Mouse (Mus musculus) heart, embryonic 10.5 days (tissue): ENCODE measurements around the gene Ugt1a5. TPM values are rescaled to one million over a fixed set of nuclear protein-coding genes. Genes with fewer than 3 reads are reported as not detected.
A peak's percentile ranks its signal among the peaks of the same experiment; 100 is the strongest.

ENCODE experiments used
- DNase-seq: peaks from one replicate; pipeline ENCODE4 v3.0.0-alpha.2; 2017; ENCODE audit warnings: low spot score
- H3K27ac ChIP-seq: fragments of 300-500 bp; sonication (generic); 2 replicates; pipeline ENCODE4 v1.5.1; 2016; ENCODE audit warnings: mild to moderate bottlenecking
- H3K27me3 ChIP-seq: fragments of 300-500 bp; sonication (generic); 2 replicates; pipeline ENCODE4 v1.6.1; 2016; ENCODE audit warnings: mild to moderate bottlenecking; ENCODE audit not compliant: poor library complexity, insufficient read depth, severe bottlenecking
- H3K36me3 ChIP-seq: fragments of 300-500 bp; sonication (generic); 2 replicates; pipeline ENCODE4 v1.6.1; 2016; ENCODE audit warnings: mild to moderate bottlenecking, moderate library complexity
- H3K4me1 ChIP-seq: fragments of 300-500 bp; sonication (generic); 2 replicates; pipeline ENCODE4 v1.6.1; 2016; ENCODE audit warnings: mild to moderate bottlenecking
- H3K4me3 ChIP-seq: fragments of 300-500 bp; sonication (generic); 2 replicates; pipeline ENCODE4 v1.5.1; 2016; ENCODE audit warnings: mild to moderate bottlenecking, moderate library complexity
- H3K9me3 ChIP-seq: fragments of 300-500 bp; sonication (generic); 2 replicates; pipeline ENCODE4 v1.6.1; 2016; ENCODE audit warnings: mild to moderate bottlenecking, moderate library complexity
- WGBS: fragments of 180-500 bp; shearing (Covaris S2); methylation state at CpG from one replicate; pipeline ENCODE4 v1.1.7; 2016; 5-methylcytosine and 5-hydroxymethylcytosine counted together
- polyA plus RNA-seq: library from polyadenylated mRNA; unstranded; fragments of >200 nt; fragmentation: Nextera tagmentation; extraction: Ambion mirVana; gene quantifications from 2 replicates; pipeline ENCODE4 v1.2.1, GENCODE M21; 2016

Ugt1a5 gene
- polyA plus RNA-seq, 1 experiment from 2014 or later = not detected

DNA sequence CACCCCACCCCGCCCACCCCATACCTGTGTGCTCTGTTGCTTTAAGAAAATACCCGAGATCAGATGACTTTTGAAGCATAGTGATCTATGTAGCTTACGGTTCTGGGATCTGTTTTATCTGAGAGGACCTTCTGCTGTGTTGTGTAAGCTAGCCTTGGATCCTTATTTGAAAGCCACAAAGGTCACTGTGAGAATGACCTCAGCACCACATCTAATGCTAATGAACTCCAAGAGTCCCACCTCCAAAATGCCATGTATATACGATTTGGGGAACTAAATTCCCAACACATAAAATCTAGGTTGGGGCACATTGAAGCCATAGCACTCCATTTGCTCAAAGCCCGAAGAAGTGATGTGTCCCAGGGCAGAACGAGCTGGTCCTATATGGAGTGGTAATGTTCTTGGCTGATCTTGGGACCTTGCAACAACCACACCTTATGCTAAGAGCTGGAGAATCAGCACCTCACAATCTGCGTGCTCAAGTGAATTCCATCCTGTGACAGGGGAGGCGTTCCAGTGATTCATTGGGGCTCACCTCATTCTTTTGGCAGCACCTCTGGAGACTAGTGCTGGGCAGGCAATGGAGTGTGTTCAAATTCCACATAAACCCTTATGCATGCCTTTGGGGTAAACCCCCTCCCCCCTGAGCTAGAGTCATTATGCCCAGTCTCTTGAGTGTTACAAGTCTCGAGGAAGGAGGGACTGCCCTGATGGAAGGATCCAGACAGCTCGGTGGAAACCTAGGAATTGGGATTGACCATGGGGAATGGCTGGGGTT lies 91.3 kb downstream of the Ugt1a5 start:
- Histone ChIP-seq H3K27ac (no peak overlapping the region), H3K4me3 (no peak overlapping the region), H3K36me3 (peaks cover 25% of the 10 kb centered on the region), H3K9me3 (peaks cover 77% of the 10 kb centered on the region), H3K27me3 (no peaks in the 10 kb centered on the region), H3K4me1 (peaks cover 14% of the 10 kb centered on the region)
- no peak for DNase-seq
- 75% methylated on average over 10 of the region's 10 CpGs for WGBS

DNA sequence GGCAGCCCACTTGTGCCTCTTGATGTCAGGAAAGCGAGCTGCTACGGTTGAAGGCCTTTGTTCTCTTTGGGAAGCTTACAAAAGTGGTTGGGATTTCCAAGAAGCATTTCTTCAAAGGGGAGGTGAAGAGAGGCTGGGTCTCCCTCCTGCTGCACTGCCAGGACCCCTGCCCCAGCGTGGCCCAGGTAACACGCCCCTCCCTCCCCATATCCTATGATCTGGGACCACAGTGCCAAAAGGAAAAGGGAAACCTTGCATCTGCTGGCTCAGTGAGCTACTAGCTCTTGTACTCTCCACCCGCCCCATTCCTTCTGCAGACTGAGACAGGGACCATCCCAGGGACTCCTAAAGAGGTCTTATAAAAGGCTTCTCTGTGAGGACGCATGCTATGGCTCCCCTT lies 91.9 kb downstream of the Ugt1a5 start:
- H3K4me3 ChIP-seq = no peak overlapping the region
- peaks cover 71% of the 10 kb centered on the region for H3K9me3 ChIP-seq
- DNase-seq = no peak
- no peak overlapping the region for H3K27ac ChIP-seq
- H3K4me1 ChIP-seq = peaks cover 14% of the 10 kb centered on the region
- H3K27me3 ChIP-seq = no peaks in the 10 kb centered on the region
- 77% methylated on average over 6 of the region's 6 CpGs for WGBS
- peaks cover 31% of the 10 kb centered on the region for H3K36me3 ChIP-seq

- WGBS = 71% methylated on average over 6 of the region's 6 CpGs
- Histone ChIP-seq H3K36me3 (peaks cover 38% of the 10 kb centered on the region), H3K4me3 (no peak overlapping the region), H3K27me3 (no peaks in the 10 kb centered on the region), H3K9me3 (peaks cover 64% of the 10 kb centered on the region), H3K27ac (no peak overlapping the region), H3K4me1 (peaks cover 14% of the 10 kb centered on the region)
- no peak for DNase-seq
These were observed 92.5 kb downstream of the Ugt1a5 start for GRCm38 (mm10) chr1:88258361-88258760.

DNA sequence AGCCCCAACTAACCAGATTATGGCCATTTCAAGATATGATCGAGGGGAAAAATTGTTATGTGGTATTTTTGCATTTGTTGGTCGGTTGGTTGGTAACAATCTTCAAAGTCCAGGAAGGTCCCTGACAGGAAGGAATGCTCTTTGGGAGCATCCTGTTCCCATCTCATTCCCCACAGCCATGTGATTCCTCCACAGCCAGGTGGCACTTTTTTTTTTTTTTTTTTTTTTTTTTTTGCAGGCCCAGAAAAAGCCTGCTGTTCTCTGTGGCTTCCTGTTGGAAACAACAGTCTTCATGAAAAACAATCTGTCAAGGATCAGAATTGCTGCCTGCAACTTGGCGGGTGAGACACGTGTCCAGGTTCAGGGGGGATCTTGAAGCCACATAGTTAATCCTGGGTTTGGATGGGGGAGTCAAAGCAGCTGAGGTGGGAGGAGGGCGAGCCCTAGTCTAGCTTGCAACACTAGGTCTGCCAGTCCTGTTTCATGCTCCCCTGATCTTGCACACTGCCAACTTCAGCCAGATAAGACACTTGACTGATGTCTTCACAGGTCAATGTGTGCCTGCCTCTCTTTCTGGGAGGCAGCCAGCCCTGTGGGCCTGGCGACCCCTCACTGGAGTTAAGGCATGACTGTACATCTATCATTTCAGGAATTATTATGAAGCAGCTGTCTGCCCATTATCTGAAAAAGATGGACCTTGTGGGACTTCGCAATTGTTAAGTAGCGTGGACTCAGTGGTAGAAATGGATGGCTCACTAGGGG lies 93.2 kb downstream of the Ugt1a5 start:
- H3K4me1 ChIP-seq = peaks cover 14% of the 10 kb centered on the region
- H3K4me3 ChIP-seq = no peak overlapping the region
- H3K9me3 ChIP-seq = peaks cover 61% of the 10 kb centered on the region

DNA sequence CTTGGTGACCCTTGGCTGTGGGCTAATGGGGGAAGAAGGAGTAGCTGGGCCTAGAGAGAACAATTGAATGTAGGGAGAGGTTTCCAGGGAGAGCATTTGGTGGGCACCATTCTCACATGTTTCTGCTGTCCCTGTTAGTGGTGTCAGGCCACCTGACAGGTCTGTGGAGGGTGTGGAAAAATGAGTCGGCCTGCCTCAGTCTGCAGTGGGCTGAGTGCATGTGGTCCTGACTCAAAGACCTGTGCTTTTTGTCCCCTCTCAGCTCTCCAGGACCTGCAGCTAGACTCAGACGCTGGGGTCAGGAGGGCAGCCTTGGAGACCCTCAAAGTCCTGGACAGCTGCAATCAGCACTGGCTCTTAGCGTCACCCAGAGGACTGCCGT lies 93.8 kb downstream of the Ugt1a5 start:
- Histone ChIP-seq H3K9me3 (peaks cover 57% of the 10 kb centered on the region), H3K27me3 (no peaks in the 10 kb centered on the region), H3K4me3 (no peak overlapping the region), H3K36me3 (peaks cover 50% of the 10 kb centered on the region), H3K4me1 (peaks cover 14% of the 10 kb centered on the region), H3K27ac (no peak overlapping the region)
- 74% methylated on average over 4 of the region's 4 CpGs for WGBS
- DNase-seq = no peak

More for the DNA sequence above, 93.2 kb downstream of the Ugt1a5 start:
- Histone ChIP-seq H3K27me3 (no peaks in the 10 kb centered on the region), H3K27ac (no peak overlapping the region), H3K36me3 (peaks cover 45% of the 10 kb centered on the region)
- DNase-seq = no peak
- WGBS = 70% methylated on average over 8 of the region's 8 CpGs

DNA sequence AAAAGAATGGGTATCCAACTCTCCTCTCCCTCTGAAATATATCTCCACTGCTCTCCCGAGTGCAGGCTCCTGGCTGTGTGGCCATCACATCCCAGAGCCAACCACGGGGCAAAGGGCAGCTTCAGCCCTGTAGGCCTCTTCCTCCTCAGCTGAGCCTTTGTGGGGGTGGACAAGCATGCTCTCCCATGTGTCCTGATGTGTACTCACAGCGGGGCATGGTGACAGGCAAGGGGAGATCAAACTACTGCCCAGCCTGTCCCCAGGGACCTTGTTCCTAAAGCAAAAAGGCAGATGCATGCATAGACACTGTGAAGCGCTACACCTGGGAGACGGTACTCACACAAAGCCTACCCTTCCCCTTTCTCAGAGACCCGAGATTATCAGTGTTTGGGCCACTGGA lies 94.3 kb downstream of the Ugt1a5 start:
- H3K27me3 ChIP-seq = no peaks in the 10 kb centered on the region
- WGBS = 76% methylated on average over 6 of the region's 6 CpGs
- H3K36me3 ChIP-seq = peaks cover 55% of the 10 kb centered on the region
- H3K27ac ChIP-seq = no peak overlapping the region
- no peak overlapping the region for H3K4me3 ChIP-seq
- H3K4me1 ChIP-seq = peaks cover 18% of the 10 kb centered on the region
- H3K9me3 ChIP-seq = peaks cover 57% of the 10 kb centered on the region
- DNase-seq = no peak

GRCm38 (mm10) chr1:88260604-88261377 lies 95.0 kb downstream of the Ugt1a5 start:
- Histone ChIP-seq H3K36me3 (peaks cover 62% of the 10 kb centered on the region), H3K4me1 (peaks cover 19% of the 10 kb centered on the region), H3K9me3 (peaks cover 51% of the 10 kb centered on the region), H3K4me3 (no peak overlapping the region), H3K27me3 (no peaks in the 10 kb centered on the region), H3K27ac (no peak overlapping the region)
- 83% methylated on average over 10 of the region's 10 CpGs for WGBS
- no peak for DNase-seq

- H3K27me3 ChIP-seq = no peaks in the 10 kb centered on the region
- no peak for DNase-seq
- no peak overlapping the region for H3K27ac ChIP-seq
- peaks cover 71% of the 10 kb centered on the region for H3K36me3 ChIP-seq
- H3K9me3 ChIP-seq = peaks cover 41% of the 10 kb centered on the region
- 83% methylated on average over 7 of the region's 7 CpGs for WGBS
- H3K4me1 ChIP-seq = peaks cover 19% of the 10 kb centered on the region
- H3K4me3 ChIP-seq = no peak overlapping the region
These were observed 95.9 kb downstream of the Ugt1a5 start for GRCm38 (mm10) chr1:88261706-88262105.

DNA sequence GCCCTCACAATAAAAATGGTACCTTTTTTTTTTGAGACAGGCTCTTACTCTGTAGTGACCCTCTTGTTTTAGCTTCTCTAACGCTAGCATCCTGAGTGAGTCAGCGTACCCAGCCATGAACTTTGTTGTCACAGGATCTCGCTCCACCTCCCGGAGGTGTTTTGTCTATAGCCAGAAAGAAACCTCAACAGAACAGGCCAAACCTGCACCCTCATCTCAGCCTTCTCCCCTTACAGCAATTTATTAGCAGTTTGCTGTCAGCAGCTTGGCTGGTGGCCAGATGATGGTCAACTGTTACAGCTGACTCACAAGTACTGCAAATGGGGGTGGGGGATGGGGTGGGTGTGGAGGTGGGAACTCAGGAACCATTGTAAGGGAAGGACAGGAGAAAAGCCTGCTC lies 96.4 kb downstream of the Ugt1a5 start:
- Histone ChIP-seq H3K27ac (no peak overlapping the region), H3K27me3 (no peaks in the 10 kb centered on the region), H3K4me3 (no peak overlapping the region), H3K9me3 (peaks cover 36% of the 10 kb centered on the region), H3K4me1 (peaks cover 19% of the 10 kb centered on the region), H3K36me3 (peaks cover 77% of the 10 kb centered on the region)
- 87% methylated on average over 4 of the region's 4 CpGs for WGBS
- DNase-seq = no peak

GRCm38 (mm10) chr1:88262961-88263360 lies 97.1 kb downstream of the Ugt1a5 start:
- peak; percentile 88 for DNase-seq
- Histone ChIP-seq H3K4me3 (no peak overlapping the region), H3K36me3 (peaks cover 84% of the 10 kb centered on the region), H3K9me3 (peaks cover 29% of the 10 kb centered on the region), H3K27me3 (no peaks in the 10 kb centered on the region), H3K27ac (no peak overlapping the region), H3K4me1 (peaks cover 19% of the 10 kb centered on the region)
- WGBS = 75% methylated on average over 6 of the region's 6 CpGs

GRCm38 (mm10) chr1:88263778-88264177 lies 98.0 kb downstream of the Ugt1a5 start:
- Histone ChIP-seq H3K4me3 (no peak overlapping the region), H3K4me1 (peaks cover 19% of the 10 kb centered on the region), H3K27me3 (no peaks in the 10 kb centered on the region), H3K27ac (no peak overlapping the region), H3K9me3 (peaks cover 24% of the 10 kb centered on the region; the same call in 1 of the 2 replicates), H3K36me3 (peaks cover 92% of the 10 kb centered on the region)
- 89% methylated on average over 5 of the region's 5 CpGs for WGBS
- DNase-seq = peak; percentile 88

GRCm38 (mm10) chr1:88264237-88264868 lies 98.5 kb downstream of the Ugt1a5 start:
- WGBS = 80% methylated on average over 7 of the region's 7 CpGs
- Histone ChIP-seq H3K36me3 (peaks cover 97% of the 10 kb centered on the region), H3K9me3 (peaks cover 20% of the 10 kb centered on the region; the same call in 1 of the 2 replicates), H3K27me3 (no peaks in the 10 kb centered on the region), H3K4me3 (no peak overlapping the region), H3K27ac (no peak overlapping the region), H3K4me1 (peaks cover 16% of the 10 kb centered on the region)
- DNase-seq = no peak
